Mouse (Mus musculus) midbrain, embryonic 15.5 days (tissue): ENCODE measurements around the gene Wnt2. TPM values are rescaled to one million over a fixed set of nuclear protein-coding genes. Genes with fewer than 3 reads are reported as not detected.

Experiments used
- ATAC-seq: fragments of 200-750 bp; cut with Nextera tagmentation; replicated peaks from 2 replicates; pipeline ENCODE4 v1.8.0; 2017; ENCODE audit warnings: moderate TSS enrichment
- H3K27ac ChIP-seq: fragments of 300-500 bp; sonication (generic); 2 replicates; pipeline ENCODE4 v1.5.1; 2015; ENCODE audit warnings: mild to moderate bottlenecking, inconsistent platforms
- H3K27me3 ChIP-seq: fragments of 300-500 bp; sonication (generic); replicated peaks from 2 replicates; pipeline ENCODE4 v1.6.1; 2015; ENCODE audit warnings: inconsistent platforms
- H3K36me3 ChIP-seq: fragments of 300-500 bp; sonication (generic); replicated peaks from 2 replicates; pipeline ENCODE4 v1.6.1; 2015; ENCODE audit warnings: inconsistent platforms
- H3K4me1 ChIP-seq: fragments of 300-500 bp; sonication (generic); 2 replicates; pipeline ENCODE4 v1.6.1; 2015; ENCODE audit warnings: inconsistent platforms
- H3K4me2 ChIP-seq: fragments of 300-500 bp; sonication (generic); 2 replicates; pipeline ENCODE4 v1.6.1; 2015; ENCODE audit warnings: inconsistent platforms, mild to moderate bottlenecking, moderate library complexity
- H3K4me3 ChIP-seq: fragments of 300-500 bp; sonication (generic); 2 replicates; pipeline ENCODE4 v1.5.1; 2015; ENCODE audit warnings: mild to moderate bottlenecking, inconsistent platforms
- H3K9ac ChIP-seq: fragments of 300-500 bp; sonication (generic); 2 replicates; pipeline ENCODE4 v1.6.1; 2015; ENCODE audit warnings: mild to moderate bottlenecking, inconsistent platforms
- H3K9me3 ChIP-seq: fragments of 300-500 bp; sonication (generic); 2 replicates; pipeline ENCODE4 v1.6.1; 2016; ENCODE audit warnings: inconsistent platforms
- WGBS: fragments of 180-500 bp; shearing (Covaris S2); methylation state at CpG from one replicate; pipeline ENCODE4 v1.1.7; 2015; ENCODE audit warnings: mixed read lengths; 5-methylcytosine and 5-hydroxymethylcytosine counted together
- polyA plus RNA-seq: library from polyadenylated mRNA; unstranded; fragments of >200 nt; fragmentation: Nextera tagmentation; extraction: Ambion mirVana; gene quantifications from 2 replicates; pipeline ENCODE4 v1.2.1, GENCODE M21; 2015

The Wnt2 gene
- 0.19 and 0.40 TPM in 2 replicates for polyA plus RNA-seq

DNA sequence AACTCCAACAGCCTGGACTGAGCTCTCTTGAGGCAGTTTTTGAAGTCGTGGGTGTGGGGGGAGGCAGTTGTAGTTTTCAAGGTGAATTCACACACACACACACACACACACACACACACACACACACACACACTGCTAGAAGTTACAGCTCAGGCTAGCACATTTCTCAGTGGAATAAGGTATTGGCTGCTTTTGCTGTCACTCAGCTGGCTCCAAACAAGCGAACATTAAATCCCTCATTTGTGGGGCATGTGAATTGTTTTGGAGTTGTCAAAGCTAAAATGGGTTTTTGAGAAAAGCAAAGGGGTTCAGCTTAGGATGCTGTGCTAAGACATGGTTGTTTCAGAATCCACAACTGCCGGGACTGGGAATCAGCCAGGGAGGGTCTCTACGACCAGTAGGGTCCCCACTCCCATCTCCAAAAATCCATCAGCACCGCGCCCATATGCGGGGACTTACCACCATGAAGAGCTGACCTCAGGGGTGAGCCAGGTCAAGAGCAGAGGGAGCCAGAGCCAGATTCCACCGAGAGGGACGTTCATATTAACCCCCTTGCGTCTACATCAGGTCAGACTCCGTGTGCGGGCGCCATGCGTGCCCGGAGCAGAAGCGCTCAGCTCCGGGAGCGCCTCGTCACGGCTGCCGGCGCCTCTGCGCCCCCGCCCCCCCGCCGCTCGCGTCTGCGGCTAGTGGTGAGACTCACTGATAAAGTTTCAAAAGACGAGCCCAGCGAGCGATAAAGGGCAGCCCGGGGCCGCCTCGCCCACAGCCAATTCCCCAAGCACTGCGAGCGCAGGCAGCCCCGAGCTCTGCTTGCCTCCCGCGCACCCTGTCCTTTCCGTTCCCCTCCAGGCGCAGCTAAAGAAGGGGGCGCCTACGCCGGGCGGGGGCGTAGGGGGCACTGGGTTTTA, at the start of gene Wnt2:
TSS of gene Wnt2 (minus strand) at position 840 of the 911 bp plus-strand sequence.
- Histone ChIP-seq H3K27ac (no peak within 1 kb of the TSS), H3K9ac (peak within 1 kb of the TSS; percentile 45), H3K4me2 (peak within 1 kb of the TSS; percentile 96), H3K4me1 (peaks cover 20% of the 10 kb centered on the region), H3K9me3 (no peaks in the 10 kb centered on the region), H3K36me3 (no peaks in the 10 kb centered on the region), H3K4me3 (peak within 1 kb of the TSS; percentile 50), H3K27me3 (peaks cover 39% of the 10 kb centered on the region)
- peak; percentile 76 for ATAC-seq
- under 1% methylated on average over 47 of the region's 47 CpGs for WGBS

DNA sequence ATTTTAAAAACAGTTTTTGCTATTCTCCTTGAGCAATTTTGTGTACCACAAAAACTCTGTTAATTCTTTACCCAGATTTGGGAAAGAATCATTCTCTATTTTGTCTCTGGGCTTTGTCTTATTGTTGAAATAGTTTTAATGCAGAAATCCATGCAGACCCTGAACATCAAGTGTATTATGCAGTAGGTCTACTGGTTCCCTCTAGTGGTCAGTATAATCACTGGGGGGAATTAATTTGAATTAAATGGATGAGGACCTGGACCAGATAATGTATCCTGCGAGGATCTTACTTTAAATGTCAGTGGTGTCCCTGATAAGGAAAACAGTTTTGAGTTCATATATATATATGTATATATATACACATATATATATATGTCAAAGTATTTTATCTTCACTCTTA, 48.2 kb upstream of the Wnt2 start:
- H3K4me1 ChIP-seq = no peaks in the 10 kb centered on the region
- WGBS = 24% methylated on average over 1 of the region's 1 CpGs
- H3K36me3 ChIP-seq = no peaks in the 10 kb centered on the region
- ATAC-seq = no peak
- H3K9ac ChIP-seq = no peak overlapping the region
- H3K27me3 ChIP-seq = no peaks in the 10 kb centered on the region
- no peaks in the 10 kb centered on the region for H3K9me3 ChIP-seq
- H3K4me2 ChIP-seq = no peak overlapping the region
- H3K27ac ChIP-seq = no peak overlapping the region
- H3K4me3 ChIP-seq = no peak overlapping the region

DNA sequence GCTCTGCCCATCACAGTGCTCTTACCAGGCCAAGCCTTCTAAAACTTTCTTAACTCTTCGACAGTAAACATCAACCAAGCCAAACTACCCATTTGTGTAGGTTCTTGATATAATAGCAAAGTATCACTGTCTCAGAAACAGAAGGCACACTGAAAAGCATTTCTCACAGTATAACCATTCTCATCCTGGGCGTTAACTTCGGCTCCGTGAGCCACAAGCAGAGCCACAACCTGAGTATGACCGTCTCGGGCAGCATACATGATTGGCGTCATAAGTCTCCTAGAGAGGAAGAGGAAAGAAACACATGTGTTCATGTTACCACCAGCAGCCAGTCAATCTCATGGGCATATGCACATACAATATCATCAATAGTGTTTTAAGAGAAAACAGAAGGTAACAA, 46.6 kb upstream of the Wnt2 start:
- Histone ChIP-seq H3K27ac (no peak overlapping the region), H3K4me1 (no peaks in the 10 kb centered on the region), H3K9ac (no peak overlapping the region), H3K27me3 (no peaks in the 10 kb centered on the region), H3K4me3 (no peak overlapping the region), H3K9me3 (no peaks in the 10 kb centered on the region), H3K4me2 (no peak overlapping the region), H3K36me3 (no peaks in the 10 kb centered on the region)
- 87% methylated on average over 7 of the region's 7 CpGs for WGBS
- no peak for ATAC-seq

DNA sequence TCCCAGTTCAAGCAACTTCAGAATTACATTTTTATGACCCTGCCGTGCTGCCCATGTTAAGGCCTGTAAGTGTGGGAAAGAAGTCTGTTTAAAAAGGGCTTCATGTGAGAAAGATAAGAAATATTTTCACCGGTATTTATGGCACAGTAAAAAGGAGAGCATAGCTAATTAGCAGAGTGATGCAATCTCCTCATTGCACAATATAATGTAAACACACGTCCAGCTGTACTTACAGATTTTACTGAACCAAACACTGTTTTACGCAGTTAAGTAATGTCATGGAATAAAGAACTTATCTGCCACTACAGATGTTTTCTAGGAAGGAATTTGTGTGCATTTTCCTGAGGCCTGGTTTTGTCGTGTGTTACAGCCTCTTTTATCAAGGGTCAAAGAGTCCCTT, 46.2 kb upstream of the Wnt2 start:
- Histone ChIP-seq H3K27ac (no peak overlapping the region), H3K36me3 (no peaks in the 10 kb centered on the region), H3K4me3 (no peak overlapping the region), H3K4me1 (no peaks in the 10 kb centered on the region), H3K27me3 (no peaks in the 10 kb centered on the region), H3K4me2 (no peak overlapping the region), H3K9ac (no peak overlapping the region), H3K9me3 (no peaks in the 10 kb centered on the region)
- no peak for ATAC-seq
- WGBS = 75% methylated on average over 5 of the region's 5 CpGs

DNA sequence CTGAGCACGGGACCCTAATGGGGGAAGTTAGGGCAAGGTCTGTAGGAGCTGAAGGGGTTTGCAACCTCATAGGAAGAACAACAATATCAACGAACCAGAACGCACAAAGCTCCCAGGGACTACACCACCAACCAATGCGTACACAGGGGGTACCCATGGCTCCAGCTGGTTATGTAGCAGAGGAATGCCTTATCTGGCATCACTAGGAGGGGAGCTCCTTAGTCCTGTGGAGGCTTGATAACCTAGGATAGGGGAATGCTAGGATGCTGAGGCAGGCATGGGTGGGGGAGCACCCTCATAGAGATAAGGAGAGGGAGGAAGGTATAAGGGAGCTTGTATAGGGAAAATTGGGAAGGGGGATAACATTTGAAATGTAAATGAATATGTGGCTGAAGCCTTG, 27.5 kb upstream of the Wnt2 start:
- no peaks in the 10 kb centered on the region for H3K36me3 ChIP-seq
- no peak overlapping the region for H3K9ac ChIP-seq
- H3K4me2 ChIP-seq = no peak overlapping the region
- H3K27me3 ChIP-seq = no peaks in the 10 kb centered on the region
- no peak overlapping the region for H3K27ac ChIP-seq
- 89% methylated on average over 4 of the region's 4 CpGs for WGBS
- no peak overlapping the region for H3K4me3 ChIP-seq
- no peaks in the 10 kb centered on the region for H3K4me1 ChIP-seq
- no peaks in the 10 kb centered on the region for H3K9me3 ChIP-seq
- ATAC-seq = no peak

DNA sequence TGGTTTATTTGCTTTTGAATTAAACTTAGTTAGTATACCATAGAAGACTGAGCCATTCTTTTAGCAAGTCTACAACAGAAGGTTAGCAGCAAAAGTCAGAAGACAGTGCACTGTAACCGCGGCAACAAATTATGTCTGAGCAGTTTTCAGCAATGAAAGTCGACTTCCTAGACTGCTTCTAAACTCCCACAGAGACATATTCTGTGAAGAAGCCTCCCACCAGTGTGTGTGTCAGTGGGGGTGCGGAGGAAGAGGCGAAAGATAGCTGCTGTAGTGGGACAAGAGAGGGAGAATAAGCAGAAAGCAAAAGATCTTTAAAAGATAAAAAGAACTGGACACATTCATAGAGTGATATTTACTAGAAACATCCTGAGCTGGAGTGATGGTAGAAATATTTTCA, 21.3 kb upstream of the Wnt2 start:
- ATAC-seq = no peak
- Histone ChIP-seq H3K27ac (no peak overlapping the region), H3K4me1 (no peaks in the 10 kb centered on the region), H3K9ac (no peak overlapping the region), H3K4me2 (no peak overlapping the region), H3K4me3 (no peak overlapping the region), H3K9me3 (no peaks in the 10 kb centered on the region), H3K36me3 (no peaks in the 10 kb centered on the region), H3K27me3 (no peaks in the 10 kb centered on the region)
- WGBS = 39% methylated on average over 5 of the region's 5 CpGs

DNA sequence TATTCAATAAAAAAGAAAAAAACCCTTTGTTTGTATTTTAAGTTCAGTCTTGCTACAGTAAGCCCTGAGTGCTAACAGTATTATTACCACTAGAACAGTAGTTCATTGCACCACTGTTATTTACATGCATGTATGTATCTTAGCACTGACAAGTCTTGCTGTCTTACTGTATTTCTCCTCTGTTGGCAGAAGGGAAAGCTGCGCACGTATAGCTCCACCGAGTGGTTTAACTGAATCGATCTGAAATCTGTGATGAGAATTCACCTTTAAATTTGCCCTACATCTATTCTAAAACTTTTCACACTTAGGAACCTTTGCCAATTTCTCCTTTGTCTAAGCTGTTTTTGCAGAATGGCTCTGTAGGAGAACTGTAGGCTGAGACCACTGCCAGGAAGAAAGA, 13.9 kb upstream of the Wnt2 start:
- H3K36me3 ChIP-seq = no peaks in the 10 kb centered on the region
- H3K9me3 ChIP-seq = no peaks in the 10 kb centered on the region
- H3K9ac ChIP-seq = no peak overlapping the region
- no peaks in the 10 kb centered on the region for H3K4me1 ChIP-seq
- 89% methylated on average over 4 of the region's 4 CpGs for WGBS
- H3K4me3 ChIP-seq = no peak overlapping the region
- H3K27ac ChIP-seq = no peak overlapping the region
- ATAC-seq = no peak
- no peaks in the 10 kb centered on the region for H3K27me3 ChIP-seq
- no peak overlapping the region for H3K4me2 ChIP-seq

DNA sequence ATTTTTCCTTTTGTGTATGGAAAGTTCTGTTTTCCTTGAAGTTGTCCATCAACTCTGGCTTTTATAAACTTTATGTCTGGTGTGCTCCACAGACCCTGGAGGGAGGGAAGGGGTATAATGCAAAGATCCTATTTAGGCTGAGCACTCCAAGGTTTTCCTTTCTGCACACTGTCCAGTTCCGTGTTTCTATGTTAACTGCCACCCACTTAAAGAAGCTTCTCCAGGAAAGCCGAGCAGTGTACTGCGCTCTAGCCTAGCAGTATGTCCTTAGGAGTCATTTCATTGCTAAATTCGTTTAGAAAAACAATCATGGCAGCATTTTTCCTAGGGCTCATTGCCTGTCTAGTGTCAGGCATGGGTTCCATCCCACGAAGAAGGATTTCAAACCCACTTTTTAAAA, 12.8 kb upstream of the Wnt2 start:
- no peaks in the 10 kb centered on the region for H3K9me3 ChIP-seq
- 88% methylated on average over 5 of the region's 5 CpGs for WGBS
- no peak overlapping the region for H3K9ac ChIP-seq
- H3K4me2 ChIP-seq = no peak overlapping the region
- H3K4me3 ChIP-seq = no peak overlapping the region
- H3K36me3 ChIP-seq = no peaks in the 10 kb centered on the region
- no peaks in the 10 kb centered on the region for H3K4me1 ChIP-seq
- no peak overlapping the region for H3K27ac ChIP-seq
- no peak for ATAC-seq
- H3K27me3 ChIP-seq = no peaks in the 10 kb centered on the region

DNA sequence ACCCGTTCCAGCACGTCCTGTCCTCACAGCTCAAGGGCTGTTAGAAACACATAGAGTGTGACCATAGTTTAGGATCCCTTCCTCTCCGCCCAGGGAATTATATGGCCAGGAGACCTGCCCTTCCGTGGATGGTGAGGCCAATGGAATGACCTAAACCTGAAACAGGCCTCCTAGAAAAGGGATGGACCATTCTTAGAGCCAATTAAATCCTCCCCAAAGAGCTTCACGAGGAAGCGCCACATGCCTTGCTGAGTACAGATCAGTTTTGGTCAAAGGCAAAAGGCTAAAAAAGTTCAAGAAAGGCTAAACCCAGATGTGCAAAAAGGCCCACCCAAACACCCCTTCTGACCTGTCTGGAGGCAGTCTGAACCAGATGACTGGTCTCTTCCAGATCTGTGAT, 1.9 kb upstream of the Wnt2 start:
- Histone ChIP-seq H3K4me3 (peak overlapping the region; percentile 50), H3K27me3 (peaks cover 39% of the 10 kb centered on the region), H3K4me1 (peaks cover 20% of the 10 kb centered on the region), H3K9ac (no peak overlapping the region), H3K36me3 (no peaks in the 10 kb centered on the region), H3K9me3 (no peaks in the 10 kb centered on the region), H3K27ac (no peak overlapping the region), H3K4me2 (peak overlapping the region; percentile 96)
- WGBS = 22% methylated on average over 6 of the region's 6 CpGs
- no peak for ATAC-seq

DNA sequence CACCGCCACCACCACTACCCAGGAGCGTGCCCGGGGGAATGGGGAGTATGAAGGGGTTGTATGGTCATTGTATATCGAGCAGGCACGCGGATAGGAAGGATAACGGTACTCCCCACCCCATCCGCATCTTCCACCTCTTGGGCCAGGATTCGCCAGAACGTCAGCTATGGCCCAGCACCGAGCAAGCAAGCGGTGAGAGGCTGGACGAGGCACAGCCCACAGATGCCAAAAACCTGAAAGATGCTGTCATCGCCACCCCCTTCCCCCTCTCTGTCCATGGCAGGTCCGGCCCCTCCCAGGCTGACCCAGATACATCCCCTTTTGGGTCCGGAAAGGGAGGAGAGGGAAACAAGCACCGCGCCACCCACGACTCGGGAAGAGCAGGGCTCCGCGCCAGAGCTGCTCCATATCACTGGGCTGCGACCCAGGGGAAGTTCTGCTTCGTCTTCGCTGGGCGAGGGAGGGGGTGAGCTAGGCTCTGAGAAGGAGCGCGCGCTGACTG, 1.2 kb upstream of the Wnt2 start:
- H3K4me2 ChIP-seq = peak overlapping the region; percentile 96
- H3K4me3 ChIP-seq = peak overlapping the region; percentile 50
- H3K4me1 ChIP-seq = peaks cover 20% of the 10 kb centered on the region
- no peak overlapping the region for H3K27ac ChIP-seq
- no peaks in the 10 kb centered on the region for H3K9me3 ChIP-seq
- peak; percentile 68 for ATAC-seq
- H3K36me3 ChIP-seq = no peaks in the 10 kb centered on the region
- WGBS = 2% methylated on average over 28 of the region's 29 CpGs
- peaks cover 39% of the 10 kb centered on the region for H3K27me3 ChIP-seq
- peak overlapping the region; percentile 45 for H3K9ac ChIP-seq

GRCm38 (mm10) chr6:18030868-18031508, 603 bp upstream of the Wnt2 start:
- peaks cover 20% of the 10 kb centered on the region for H3K4me1 ChIP-seq
- H3K4me2 ChIP-seq = peak overlapping the region; percentile 96
- ATAC-seq = peak; percentile 37
- WGBS = 10% methylated on average over 12 of the region's 12 CpGs
- H3K36me3 ChIP-seq = no peaks in the 10 kb centered on the region
- no peaks in the 10 kb centered on the region for H3K9me3 ChIP-seq
- peak overlapping the region; percentile 45 for H3K9ac ChIP-seq
- no peak overlapping the region for H3K27ac ChIP-seq
- H3K27me3 ChIP-seq = peaks cover 39% of the 10 kb centered on the region
- H3K4me3 ChIP-seq = peak overlapping the region; percentile 50

DNA sequence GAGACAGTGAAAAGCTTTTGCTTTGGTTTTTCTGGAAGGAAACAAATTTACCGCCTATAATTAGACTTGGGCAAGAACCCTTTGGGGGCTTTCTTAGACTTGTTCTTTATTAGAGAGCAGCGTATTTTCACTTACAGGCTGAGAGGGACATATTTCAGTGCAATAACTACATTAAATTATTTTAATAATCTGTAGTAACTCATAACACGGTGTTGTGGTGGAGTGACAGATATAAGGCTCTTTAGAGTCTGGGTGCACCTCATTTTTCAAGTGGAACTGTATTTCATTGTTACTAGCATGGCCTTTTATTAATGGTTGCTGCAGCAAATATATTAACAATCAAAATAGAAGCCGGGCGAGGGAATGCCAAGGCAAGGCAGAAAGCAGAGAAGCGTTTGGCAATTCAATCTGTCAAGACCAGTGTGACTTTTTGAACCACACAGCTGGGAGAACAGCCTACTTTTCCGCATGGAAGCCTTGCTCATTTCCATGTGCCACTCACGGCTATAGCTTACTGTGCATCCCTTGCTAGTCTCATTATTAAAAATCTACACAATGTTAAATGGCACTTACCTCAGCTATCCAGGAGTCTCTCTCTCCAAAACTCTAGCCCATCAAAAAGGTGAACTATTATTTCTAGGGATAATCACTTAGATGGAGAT, 6.1 kb downstream of the Wnt2 start:
- Histone ChIP-seq H3K4me2 (no peak overlapping the region), H3K9ac (no peak overlapping the region), H3K27me3 (peaks cover 4% of the 10 kb centered on the region), H3K9me3 (no peaks in the 10 kb centered on the region), H3K4me1 (no peaks in the 10 kb centered on the region), H3K27ac (no peak overlapping the region), H3K36me3 (no peaks in the 10 kb centered on the region), H3K4me3 (no peak overlapping the region)
- ATAC-seq = no peak
- WGBS = 72% methylated on average over 8 of the region's 8 CpGs
